Mouse (Mus musculus) gastrocnemius, adult 8-10 months (tissue): ENCODE results near the gene Wbp1l. TPM values are rescaled to one million over a fixed set of nuclear protein-coding genes. Genes with fewer than 3 reads are reported as not detected.
A peak's percentile ranks its signal among the peaks of the same experiment; 100 is the strongest.
"Not testable (repeated sequence)": the region's sequence is repeated elsewhere in the genome, so short reads cannot be mapped to it uniquely, and the experiment has no call there.

ENCODE experiments used
- DNase-seq, 2 experiments: peaks; one replicate each; pipeline ENCODE4 v3.0.0; 2022; ENCODE audit warnings: low spot score in 2 of 2
- total RNA-seq, 4 experiments: library from RNA; stranded (reverse); gene quantifications; 2 replicates each; pipeline ENCODE4 v1.2.4; 2022

The Wbp1l gene
- 100 to 1,000 TPM in 1 of 4 experiments, 10 to 100 TPM in 3; 56.9 to 103 (median 59.7) TPM for total RNA-seq

DNA sequence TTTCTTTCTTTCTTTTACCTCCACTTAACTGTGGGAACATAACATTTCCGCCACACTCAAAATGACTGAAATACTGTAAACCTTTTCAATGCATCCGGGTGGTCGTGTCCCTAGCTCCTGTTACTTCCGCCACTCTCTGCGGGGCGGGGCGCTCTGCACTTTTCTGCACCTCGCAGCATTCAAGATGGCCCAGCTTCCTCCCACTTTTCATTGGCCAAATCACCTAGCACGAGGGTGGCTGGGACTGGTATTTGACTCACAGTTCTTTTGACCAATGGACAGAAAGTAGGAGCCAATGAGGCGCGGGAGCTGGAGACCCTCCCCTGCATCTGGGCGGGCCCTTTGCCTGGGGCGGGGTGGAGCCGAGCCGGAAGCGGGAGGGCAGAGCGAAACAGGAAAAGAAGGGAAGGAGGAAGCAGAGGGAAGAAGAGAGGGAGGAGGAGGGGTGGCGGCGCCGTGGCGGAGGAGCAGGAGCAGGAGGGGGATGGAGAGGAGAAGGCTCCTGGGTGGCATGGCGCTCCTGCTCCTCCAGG is at the start of gene Wbp1l:
Wbp1l (plus strand) TSS at position 365 of the 533 bp plus-strand sequence.
- peak; percentile 95 to 97 for DNase-seq

DNA sequence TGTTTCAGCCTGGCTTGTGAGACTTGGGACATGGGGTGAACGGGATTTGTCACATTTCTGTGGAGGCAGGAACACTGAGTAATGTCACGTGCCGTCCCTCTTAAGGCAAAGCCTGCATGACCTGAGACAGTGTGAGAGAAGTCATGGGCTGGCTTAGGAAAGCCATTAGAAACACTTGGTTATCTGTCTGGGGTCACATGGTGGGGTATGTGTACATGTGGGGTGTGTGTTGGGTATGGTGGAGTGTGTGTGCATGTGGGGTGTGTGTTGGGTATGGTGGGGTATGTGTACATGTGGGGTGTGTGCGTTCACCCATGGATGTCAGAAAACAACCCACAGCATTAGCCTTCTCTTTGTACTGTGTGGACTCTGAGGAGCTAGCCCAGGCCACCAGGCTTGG is 48.5 kb upstream of the Wbp1l start:
- DNase-seq: no peak

DNA sequence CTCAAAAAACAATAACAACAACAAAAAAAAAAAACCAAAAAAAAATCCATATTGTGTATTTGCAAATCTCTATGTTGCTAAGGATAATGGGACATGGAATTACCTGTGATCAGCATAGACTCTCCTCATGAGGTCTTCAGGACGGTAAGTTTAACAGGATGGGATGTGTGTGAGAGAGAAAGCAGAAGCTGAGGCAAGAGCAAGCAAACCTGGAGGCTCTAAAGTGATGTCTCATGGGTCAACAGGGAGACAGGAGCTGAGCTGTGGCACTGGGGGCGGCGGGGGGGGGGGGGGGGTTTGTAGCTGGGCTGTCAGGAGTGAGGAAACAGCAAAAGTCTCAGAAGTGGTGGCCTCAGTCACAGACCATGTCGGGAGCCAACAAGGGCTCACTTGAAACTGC is 46.4 kb upstream of the Wbp1l start:
- no peak for DNase-seq

DNA sequence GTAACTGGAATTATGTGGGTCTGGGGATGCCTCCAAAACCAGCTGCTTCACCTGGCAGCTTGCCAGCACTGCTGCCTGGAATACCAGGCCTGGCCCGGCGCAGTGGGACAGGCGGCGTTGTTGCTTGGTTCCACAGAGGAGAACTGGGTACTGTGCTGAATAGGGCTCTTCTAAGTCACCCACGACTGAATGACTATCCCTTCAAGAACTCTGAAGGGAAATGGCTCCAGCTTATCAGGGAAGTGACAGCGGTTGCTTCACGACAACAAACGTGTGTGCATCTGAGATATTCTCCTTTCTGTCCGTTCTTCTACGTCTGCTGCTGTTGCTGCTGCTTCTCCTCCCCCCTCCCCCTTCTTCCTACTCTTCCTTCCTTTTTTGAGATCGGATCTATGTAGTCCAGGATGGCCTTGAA is 45.3 kb upstream of the Wbp1l start:
- DNase-seq: no peak

DNA sequence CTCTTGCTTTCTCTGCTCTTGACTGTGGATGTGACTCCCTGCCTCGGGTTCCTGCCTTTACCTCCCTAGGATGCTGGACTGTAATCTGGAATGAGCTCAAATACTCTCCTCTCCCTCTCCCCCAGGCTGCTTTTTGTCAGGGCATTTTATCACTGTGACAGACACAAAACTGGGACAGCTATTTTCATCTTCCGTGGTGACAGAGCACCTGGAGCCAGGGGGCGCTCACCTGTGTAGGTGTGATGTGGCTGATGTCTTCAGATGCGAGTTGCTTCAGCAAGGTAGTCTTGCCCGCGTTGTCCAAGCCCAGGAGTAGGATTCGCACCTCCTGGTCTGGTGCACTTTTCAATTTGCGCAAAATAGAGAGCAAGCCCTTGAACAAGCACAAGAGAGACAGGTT is 40.9 kb upstream of the Wbp1l start:
- no peak for DNase-seq

DNA sequence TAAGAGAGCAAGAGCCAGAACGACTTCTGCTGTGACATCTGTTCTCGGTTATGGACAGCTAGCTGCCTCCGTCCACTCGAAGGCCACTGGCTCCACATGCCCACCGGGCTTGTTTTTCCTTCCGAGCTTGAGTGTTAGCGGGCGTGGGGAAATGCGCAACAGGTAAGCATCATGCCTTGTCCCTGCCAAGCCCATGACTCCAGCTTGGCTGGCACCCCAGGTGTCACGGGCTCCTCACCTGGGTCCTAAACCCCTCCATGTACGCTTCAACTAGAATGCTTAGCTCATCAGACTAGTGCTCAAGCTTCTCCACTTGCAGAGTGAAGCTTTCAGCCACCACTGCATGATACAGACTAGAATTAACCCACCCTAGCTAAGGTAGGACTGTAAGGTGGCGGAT is 40.3 kb upstream of the Wbp1l start:
- DNase-seq: no peak

DNA sequence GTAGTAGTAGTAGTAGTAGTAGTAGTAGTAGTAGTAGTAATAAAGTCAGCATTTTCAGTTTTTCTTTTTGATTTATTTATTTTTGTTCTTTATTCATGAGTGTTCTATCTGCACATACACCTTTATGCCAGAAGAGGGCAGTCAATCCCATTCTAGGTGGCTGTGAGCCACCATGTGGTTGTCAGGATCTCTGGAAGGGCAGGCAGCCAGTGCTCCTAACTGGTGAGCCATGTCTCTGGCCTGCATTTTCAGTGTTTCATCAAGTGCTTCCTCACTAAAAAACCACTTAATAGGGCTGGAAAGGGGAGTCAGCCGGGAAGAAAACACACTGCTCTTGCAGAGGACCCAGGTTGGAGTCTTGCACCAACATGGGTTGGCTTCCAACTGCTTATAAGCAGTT is 36.8 kb upstream of the Wbp1l start:
- DNase-seq: peak; percentile 49 to 74

DNA sequence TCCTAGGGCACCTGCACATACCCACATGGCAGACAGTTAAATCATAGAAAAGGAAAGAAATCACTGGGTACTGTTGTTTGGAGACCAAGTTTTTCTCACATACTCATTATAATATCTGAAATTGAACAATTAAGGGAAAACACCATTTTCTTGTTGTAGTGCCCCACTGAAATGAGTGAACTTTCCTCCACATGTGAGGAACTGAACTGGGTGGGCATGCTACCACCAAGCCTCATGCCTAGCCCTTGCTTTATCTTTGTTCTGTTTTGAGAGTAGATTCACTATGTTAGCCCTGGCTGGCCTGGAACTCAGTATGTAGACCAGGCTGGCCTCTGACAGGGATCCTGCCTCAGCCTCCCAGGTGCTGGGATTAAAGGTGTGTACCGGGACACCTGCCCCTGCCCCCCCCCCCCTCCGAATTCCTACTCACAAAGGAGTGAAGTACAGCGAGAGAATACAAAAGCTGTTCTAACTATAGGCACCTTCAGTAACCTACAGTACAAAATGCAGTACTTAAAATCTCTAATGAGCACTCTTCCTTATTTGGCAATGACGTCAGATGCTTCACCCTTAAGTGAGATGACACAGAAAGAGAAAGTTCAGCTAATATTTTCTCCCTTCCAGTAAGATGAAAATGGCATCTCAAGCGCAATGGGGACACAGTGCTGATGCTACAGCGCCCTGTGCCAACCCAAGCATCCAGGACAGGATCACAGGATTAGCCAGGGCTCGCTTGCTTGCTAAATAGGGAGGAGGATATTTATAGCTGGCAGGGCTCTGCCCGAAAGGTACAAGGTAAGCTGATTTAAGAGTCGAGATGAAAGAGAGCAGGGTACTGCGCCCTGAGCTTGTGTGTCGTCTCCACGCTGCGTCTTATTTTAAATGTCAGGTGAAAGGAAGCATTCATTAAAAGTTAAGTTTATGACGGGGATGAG is 36.0 kb upstream of the Wbp1l start:
- DNase-seq: peak; percentile 63 to 80

DNA sequence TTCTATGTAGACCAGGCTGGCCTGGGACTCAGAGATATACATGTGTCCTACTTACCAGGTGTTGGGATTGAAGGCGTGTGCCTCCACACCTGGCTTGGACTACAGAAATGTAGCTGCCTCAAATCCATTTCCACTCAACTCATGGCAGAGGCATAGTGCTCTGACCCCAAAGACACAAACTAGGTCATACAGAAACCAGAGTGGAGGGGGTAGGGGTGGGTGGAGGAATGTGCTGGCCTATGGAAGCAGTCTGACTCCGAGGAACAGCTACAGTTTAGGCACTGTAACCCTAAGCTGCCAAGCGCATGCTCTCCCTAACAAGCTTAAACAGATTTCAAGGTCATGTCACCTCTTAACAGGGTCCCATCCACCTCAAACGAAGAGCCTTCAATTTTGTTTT is 35.3 kb upstream of the Wbp1l start:
- DNase-seq: peak in 1 of 2 experiments; percentile 24

DNA sequence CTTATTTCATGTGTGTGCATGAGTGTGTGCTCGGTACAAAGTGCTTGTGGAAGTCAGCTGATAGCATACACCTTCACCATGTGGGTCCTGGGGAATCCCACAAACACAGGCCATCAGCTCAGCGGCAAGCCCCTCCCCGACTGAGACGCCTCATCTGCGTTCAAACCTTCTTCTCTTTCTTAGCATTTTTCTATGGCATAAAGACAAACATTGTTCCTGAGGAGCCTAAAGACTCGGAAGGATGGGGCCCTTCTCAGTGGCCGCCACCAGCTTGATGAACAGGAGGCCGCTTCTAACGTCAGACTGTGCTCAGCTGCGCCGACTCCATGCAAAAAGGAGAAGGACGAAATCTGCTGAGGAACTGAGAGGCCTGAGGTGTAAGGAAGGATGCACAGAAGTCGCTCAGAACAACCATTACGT is 34.8 kb upstream of the Wbp1l start:
- no peak for DNase-seq

DNA sequence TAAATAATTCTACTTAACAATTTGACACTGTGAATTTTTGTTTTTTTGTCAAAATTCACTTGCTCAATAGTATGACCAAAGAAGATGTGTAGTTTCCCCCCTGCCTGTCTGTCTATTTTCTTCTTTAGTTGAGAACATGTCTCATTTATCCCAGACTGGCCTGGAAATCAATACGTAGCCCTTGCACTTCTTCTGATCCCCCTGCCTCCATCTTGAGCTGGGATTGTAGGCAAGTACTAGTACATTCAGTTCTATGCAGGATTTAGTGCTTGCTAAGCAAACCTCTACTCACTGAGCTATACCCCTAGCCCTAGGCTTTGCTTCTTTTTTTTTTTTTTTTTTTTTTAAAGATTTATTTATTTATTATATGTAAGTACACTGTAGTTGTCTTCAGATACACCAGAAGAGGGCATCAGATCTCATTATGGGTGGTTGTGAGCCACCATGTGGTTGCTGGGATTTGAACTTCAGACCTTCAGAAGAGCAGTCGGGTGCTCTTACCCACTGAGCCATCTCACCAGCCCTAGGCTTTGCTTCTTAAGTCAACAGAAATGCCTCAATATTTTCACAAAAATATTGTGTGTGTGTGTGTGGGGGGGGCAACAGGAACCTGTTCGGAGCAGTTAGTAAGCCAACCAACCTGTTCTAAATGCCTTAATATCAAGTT is 27.5 kb upstream of the Wbp1l start:
- not testable (repeated sequence) for DNase-seq

DNA sequence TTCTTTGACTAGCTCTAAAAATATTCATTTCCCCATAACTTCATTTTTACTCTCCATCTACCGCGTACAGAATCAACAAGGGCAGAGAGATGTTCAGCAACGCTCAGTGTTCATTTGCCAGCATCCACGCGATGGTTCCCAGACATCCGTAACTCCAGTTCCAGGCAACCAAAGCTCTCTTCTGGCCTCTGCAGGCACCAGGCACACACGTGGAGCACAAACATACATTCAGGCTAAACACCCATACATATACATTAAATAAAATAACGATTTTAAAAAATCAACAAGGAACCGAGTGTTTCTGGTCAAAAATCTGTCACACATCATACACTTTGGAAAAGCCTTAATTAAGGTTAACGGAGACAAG is 27.0 kb upstream of the Wbp1l start:
- DNase-seq: no peak

DNA sequence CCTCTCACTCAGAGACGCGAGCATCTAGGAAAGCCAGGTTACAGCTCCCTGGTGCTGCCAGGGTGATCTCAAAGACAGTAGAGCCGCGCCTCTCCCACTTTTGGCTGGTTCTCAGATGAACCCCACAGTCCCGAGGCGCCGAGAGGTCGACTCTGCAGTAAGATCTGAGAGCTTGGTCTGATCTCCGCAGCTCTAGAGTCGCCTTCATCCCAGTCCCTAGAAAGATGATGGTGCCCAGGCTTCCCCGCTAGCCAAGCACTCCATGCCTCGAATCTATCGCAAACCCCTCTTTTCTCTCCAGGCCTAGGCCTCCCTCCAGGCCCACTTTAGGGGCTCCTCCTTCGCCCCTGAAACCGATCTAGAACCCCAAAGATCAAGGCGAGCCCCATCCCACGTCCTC is 26.3 kb upstream of the Wbp1l start:
- no peak for DNase-seq

DNA sequence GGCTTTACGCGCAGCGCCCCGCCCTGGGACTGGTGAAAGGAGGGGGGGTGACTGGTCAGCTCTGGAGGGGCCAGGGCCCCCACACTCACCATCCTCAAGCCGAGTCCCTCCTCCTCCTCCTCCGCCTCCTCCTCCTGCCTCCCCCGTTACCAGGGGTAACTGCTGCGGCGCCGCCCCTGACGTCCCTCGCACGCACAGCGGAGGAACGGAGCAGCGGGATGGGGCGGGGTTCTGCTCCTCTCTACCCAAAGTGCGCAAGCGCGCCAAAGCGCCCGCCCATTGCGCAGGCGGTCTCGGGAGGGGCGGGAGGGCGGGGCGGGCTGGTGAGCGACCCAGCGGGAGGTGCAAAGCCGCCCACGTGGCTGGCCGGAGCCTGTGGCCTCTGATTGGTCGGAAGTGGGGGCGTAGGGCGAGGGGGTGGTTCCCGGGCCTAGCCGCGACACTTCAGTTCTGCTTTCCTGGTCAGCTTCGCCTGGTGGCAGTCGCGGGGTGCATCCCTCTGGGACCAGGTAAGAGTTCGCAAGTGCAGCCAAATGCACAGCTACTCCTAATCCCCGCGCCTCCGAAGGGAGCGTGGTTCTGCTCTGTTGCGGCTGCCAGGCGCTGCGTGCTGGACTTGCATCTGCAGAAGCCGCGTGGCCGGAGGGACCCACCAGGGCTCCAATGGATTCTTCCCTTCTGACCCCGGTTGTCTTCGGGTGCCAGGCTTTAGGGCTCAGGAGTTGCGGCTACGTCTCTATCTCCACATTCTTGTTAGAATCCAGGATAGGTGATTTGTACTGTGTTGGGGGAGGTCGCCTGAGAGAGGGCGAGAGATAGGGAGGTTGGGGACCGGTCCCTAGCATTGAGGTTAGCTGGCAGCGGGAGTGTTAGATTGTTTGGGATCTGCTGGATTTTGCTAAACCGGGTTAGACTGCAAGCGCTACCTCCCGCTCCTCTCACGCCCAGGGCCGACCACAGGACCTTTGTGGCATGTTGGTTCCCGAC is 25.6 kb upstream of the Wbp1l start, which contains the start of the genes Arl3 and Sfxn2:
Arl3 (minus strand) TSS at position 248 of the 987 bp plus-strand sequence.
Sfxn2 (plus strand) TSS at position 415 of the 987 bp plus-strand sequence.
- peak; percentile 86 to 95 for DNase-seq

DNA sequence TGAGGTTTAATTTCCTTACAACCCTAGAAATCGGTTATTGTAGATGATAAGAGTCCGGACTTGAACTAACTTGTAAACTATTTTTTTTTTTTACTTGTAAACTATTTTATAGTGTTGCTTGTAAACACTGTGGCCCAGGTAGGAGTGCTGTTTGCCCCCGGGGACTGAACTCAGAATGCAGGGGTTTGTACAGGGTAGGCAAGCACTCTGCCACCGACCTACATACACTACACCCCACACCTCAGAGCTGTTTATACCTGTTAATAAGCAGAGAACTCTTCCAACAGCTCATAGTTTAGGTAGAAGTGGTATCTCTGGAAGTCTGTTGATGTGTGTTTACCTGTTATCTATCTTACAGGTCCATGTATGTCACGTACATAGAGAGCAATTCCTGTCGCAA is 24.9 kb upstream of the Wbp1l start:
- no peak for DNase-seq

DNA sequence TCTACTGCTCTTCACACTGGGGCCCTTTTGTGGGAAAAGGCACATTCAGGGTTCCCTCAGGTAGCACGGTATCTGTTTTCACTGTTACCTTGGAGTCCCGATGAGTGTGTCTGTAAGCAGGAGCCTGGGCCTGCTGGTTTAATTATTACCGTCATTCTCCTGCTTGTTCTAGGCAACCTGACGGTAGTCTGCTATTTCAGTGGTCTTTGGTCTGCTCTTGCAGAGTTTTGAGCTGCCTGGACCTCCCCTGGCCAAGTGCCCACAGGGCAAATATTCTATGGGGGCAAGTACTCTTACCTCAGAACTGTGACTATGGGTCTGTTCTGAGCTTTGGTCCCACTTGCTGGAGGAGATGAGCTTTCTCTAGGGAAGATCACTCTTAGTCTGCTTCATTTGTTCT is 23.7 kb upstream of the Wbp1l start:
- no peak for DNase-seq

DNA sequence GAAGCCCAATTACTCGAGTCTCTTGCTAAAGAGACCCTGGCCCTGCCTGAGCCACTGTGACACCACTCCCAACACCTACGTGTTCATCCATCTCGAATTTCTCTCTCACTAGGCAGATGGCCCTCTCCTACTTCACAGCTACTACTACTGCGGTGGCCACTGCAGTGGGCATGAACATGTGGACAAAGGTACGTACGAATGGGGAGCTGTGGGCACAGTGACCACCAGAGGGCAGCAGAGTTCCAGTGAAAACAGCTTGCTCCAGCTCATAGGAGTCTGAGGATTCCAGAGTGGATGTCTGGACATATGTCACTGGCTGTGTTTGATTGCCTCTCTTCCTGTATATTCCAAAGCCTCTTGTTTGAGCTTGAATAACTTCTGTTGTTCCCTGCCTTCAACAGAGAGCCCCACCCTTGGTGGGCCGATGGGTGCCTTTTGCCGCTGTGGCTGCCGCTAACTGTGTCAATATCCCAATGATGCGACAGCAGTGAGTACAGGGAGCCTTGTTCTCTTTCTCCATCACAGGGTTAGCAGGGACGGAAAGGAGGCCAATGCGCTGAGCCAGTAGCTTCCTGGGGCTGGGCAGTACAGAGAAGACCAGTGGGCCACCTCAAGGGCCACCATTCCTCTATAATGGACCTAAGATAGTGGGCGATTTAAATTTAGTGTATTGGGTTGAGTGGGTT is 10.9 kb upstream of the Wbp1l start:
- DNase-seq: peak; percentile 64 to 77

DNA sequence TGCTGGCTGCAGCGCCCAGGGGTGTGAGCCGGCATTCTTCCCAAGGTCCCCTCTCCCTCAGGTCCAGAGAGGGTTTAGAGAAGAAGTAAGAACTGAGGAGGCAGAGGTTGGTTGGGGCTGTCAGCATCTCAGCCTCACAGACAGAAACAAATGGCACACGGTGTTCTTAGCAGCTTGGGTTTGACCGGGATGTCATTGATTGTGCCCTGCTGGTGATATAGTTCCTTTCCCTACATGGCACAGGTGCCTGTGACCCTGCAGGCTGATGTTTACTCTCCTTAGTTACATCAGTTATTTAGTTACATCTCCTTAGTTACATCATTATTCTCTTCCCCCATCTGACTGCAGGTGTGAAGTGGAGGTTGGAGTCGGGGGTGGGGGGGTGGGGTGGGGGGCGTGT is 7.3 kb upstream of the Wbp1l start:
- DNase-seq: no peak

DNA sequence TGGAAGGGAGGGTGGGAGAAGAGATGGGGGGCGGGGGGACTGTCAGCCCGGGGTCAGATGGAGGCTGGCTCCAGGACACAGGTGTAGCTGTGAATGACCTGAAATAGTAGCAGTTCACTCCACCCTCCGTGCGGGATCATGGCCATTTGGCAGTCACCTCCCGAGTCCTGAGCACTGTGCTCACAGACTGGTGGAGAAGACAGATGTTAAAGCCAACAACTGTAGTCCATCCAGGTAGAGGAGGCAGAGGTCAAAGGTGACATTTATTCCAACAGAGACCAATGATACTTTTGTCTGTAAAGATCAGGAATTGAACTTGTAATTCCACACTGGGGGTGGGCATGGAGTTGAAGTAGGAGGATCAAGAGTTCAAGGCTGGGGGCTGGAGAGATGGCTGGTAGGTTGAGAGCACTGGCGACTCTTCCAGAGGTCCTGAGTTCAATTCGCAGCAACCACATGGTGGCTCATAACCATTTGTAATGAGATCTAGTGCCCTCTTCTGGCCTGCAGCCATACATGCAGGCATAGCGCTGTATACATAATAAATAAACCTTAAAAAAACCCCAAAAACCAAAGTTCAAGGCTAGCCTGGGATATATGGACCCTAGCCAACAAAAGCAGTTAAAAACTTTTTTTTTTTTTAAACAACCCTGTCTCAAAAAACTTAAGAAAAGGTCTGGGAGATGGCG is 6.0 kb upstream of the Wbp1l start:
- DNase-seq: no peak

DNA sequence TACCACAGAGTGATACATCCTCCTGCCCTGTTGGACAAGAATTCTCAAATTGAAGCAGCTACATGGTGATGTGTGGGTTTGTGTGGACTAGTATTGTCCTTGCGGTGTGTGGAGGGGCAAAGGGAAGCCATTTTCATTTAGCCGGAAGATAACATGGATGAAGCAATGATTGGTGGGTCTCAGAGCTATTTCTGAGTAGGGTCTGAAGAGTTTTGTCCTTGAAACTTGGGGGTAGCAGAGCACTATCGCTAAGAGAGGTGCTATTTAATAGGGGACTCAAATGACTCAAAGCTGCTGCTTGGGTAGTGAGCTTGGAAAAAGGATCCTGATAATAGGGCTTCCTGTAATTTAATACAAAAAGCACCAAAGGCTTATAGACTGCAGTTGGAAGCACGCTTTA is 697 bp upstream of the Wbp1l start:
- no peak for DNase-seq
